Mouse (Mus musculus): ENCODE measurements around the gene Nemp1.

The Nemp1 gene

GRCm38 (mm10) chr10:127666501-127667268, at the start of gene Nemp1:
Nemp1 (plus strand) TSS chr10:127666901.
- in situ Hi-C loops (cut with MboI): no loop called here

- in situ Hi-C loops (cut with MboI): no loop called here
These were observed 49.4 kb upstream of the Nemp1 start for GRCm38 (mm10) chr10:127617294-127617693.

GRCm38 (mm10) chr10:127618173-127618572, 48.5 kb upstream of the Nemp1 start:
- in situ Hi-C loops (cut with MboI): no loop called here

- in situ Hi-C loops (cut with MboI): no loop called here
These were observed 47.5 kb upstream of the Nemp1 start for GRCm38 (mm10) chr10:127619119-127619721.

- in situ Hi-C loops (cut with MboI): no loop called here
These were observed 46.7 kb upstream of the Nemp1 start for GRCm38 (mm10) chr10:127619941-127620405.

- in situ Hi-C loops (cut with MboI): no loop called here
These were observed 46.1 kb upstream of the Nemp1 start, which contains the start of gene Lrp1 for GRCm38 (mm10) chr10:127620406-127621190. Lrp1 (minus strand) TSS chr10:127621148.

- in situ Hi-C loops (cut with MboI): no loop called here
These were observed 45.3 kb upstream of the Nemp1 start for GRCm38 (mm10) chr10:127621191-127622056.

GRCm38 (mm10) chr10:127622057-127622392, 44.7 kb upstream of the Nemp1 start:
- in situ Hi-C loops (cut with MboI): no loop called here

- in situ Hi-C loops (cut with MboI): no loop called here
These were observed 44.0 kb upstream of the Nemp1 start for GRCm38 (mm10) chr10:127622661-127623060.

GRCm38 (mm10) chr10:127623439-127624216, 43.1 kb upstream of the Nemp1 start:
- in situ Hi-C loops (cut with MboI): no loop called here

GRCm38 (mm10) chr10:127626433-127626832, 40.3 kb upstream of the Nemp1 start:
- in situ Hi-C loops (cut with MboI): loop anchor here (25.0 kb wide), 1 partner anchor 311 kb away; no protein-coding TSS in a partner anchor

- in situ Hi-C loops (cut with MboI): loop anchor here (25.0 kb wide), 1 partner anchor 306 kb away; no protein-coding TSS in a partner anchor
These were observed 35.2 kb upstream of the Nemp1 start for GRCm38 (mm10) chr10:127631261-127632214.

GRCm38 (mm10) chr10:127632668-127633271, 33.9 kb upstream of the Nemp1 start:
- in situ Hi-C loops (cut with MboI): loop anchor here (25.0 kb wide), 1 partner anchor 305 kb away; no protein-coding TSS in a partner anchor

- in situ Hi-C loops (cut with MboI): loop anchor here (5.0 to 25.0 kb wide), 3 partner anchors 37 to 297 kb away; partner anchors contain the start of gene Zbtb39
These were observed 26.3 kb upstream of the Nemp1 start for GRCm38 (mm10) chr10:127640421-127640820.

- in situ Hi-C loops (cut with MboI): loop anchor here (5.0 to 25.0 kb wide), 3 partner anchors 35 to 295 kb away; partner anchors contain the start of gene Zbtb39
These were observed 24.6 kb upstream of the Nemp1 start for GRCm38 (mm10) chr10:127641861-127642771.

GRCm38 (mm10) chr10:127642772-127643552, 23.7 kb upstream of the Nemp1 start, which contains the start of gene Stat6:
Stat6 (plus strand) TSS chr10:127642986.
- in situ Hi-C loops (cut with MboI): loop anchor here (5.0 to 25.0 kb wide), 3 partner anchors 34 to 294 kb away; partner anchors contain the start of gene Zbtb39
